Mouse (Mus musculus): Measurements from ENCODE around the gene Cdc16.
"Not testable (repeated sequence)": the region's sequence is repeated elsewhere in the genome, so short reads cannot be mapped to it uniquely, and the experiment has no call there.

The Cdc16 gene

DNA sequence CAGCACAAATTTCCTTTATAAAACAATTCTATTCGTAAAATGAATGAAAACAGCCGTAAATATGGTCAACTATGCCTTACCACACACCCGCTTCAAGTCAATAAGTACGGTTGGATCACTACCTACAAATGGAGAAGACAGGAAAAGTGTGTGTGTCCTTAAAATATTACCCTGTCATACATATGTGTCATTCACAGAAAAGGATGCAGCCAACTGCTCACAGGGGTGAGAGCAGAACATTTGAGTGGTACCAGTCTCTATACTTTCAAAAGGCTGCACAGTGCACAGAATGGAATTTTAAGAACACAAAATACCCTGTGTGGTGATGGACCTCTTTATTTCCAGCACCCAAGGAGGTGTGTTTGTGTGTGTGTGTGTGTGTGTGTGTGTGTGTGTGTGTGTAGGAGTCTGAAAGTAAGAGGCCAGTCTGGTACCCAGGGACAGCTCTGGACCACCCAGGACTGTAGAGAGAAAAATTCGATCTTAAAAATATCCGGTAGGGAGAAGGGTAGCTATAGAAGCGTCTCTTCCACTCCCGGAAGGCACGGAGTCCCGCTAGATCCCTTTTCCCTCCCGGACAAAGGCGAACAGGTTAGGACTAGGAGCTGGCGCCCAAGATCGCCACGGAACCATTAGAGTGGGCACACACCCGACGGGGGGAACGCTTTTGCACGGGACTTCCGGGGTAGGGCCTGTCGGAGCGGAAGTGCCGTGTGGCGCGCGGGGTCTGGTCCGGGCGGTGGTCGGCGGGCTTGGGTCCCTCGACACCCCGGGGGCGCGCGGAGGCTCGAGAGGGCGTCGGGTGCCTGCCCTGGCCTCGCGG lies at the start of gene Cdc16:
Cdc16 (plus strand) TSS at position 695 of the 823 bp plus-strand sequence.
- DNase-seq (ENCODE audit: low spot score), result peak; percentile 90

DNA sequence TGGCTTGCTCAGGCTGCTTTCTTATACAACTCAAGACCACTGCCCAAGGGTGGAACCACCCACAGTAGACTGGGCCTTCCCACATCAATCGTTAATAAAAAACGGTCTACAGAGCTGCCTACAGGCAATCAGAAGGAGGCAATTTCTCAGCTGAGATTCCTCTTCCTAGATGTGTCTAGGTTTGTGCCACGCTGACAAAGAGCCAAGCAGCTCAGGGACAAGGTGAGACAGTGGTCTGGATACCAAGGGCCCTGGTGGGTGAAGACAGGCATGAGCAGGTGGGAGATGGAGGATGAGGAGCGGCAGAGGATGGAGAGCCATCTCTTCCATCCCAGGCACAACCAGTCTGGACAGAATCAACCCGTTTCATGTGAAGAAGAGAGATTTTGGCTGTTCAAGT lies 49.0 kb upstream of the Cdc16 start:
- DNase-seq (ENCODE audit: low spot score), result no peak

DNA sequence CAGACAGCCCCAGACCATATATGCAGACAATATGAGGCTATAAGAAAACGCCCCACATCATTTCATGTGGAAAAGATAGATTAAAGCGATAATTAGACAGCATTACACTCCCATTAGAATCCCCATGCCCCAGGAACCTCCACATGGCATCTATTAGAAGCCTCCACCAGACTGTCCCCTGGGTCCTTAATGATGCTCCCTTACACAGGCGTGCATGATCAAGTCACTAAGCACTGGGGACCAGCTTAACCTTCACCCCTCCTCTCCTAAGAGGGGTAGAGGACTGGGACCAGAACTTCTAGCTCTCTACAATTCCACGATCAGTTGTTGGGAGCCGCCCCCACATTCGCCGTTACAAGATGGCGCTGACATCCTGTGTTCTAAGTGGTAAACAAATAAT lies 38.5 kb upstream of the Cdc16 start:
- DNase-seq (ENCODE audit: low spot score), result no peak

DNA sequence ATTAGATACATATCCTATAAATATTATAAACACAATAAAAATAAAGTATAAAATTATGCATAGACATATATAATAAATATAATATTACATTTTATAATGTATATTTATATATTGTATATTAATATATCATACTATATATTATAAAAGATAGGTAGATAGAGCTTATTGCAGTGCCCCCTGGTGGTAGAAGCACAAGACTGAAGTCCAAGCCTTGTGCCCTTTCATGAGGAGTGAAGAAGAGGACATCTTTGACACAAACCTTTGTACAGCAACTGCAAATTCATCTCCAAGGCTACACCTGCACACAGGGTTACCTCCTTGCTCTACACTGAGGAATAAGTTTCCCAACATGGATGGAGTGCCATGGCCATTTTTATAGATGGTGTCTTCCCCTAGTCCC lies 31.8 kb upstream of the Cdc16 start:
- DNase-seq (ENCODE audit: low spot score), result peak; percentile 53

DNA sequence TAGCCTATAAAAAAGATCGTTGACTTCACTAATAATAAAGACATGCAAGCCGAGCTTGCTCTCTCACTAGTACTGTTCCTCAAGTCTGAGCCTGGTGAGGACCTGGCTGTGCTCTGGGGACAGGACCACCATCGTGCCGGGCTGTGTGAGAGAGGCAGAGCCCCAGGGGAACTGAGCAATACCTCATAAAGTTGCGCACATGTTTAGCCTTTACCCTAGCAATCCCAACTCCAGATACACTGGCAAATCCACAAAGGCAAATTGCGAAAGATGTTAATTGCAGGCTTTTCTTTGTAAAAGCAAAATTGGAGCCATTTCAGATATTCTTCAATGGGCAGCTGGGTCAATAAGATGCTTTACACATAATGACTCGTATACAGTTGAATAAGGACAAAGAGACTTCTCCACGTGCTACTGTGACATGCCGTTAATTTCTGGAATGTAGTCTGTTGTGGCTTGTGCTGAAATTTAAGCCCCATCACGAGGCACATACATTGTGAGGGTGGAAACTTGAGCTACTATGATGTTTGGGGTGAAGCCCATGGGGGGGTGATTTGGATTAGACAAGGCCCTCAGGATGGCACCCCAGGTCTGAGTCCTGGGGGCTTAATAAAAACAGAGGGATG lies 29.9 kb upstream of the Cdc16 start:
- DNase-seq (ENCODE audit: low spot score), result no peak

DNA sequence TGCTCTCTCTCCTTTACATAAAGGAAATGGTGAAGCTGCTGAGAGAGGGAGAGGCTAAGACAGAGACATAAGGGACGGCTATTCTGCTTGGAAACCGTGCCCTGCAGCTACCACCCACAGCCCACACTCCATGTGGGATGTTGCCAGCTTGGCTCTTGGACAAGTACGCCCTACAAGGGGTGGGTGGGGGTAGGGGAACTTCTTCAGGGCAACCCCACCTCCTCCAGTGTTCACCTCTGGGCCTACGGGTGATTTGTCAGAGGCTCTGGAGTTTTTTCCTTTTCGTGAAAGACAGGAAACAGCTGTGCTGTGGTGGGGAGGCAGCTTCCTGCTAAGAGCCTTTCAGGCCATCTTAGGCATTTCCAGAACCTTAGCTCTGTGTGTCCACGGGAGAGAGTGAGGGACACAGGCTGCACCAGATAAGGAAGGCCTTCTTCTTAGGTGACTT lies 17.1 kb upstream of the Cdc16 start:
- peak; percentile 22 for DNase-seq (ENCODE audit: low spot score)

DNA sequence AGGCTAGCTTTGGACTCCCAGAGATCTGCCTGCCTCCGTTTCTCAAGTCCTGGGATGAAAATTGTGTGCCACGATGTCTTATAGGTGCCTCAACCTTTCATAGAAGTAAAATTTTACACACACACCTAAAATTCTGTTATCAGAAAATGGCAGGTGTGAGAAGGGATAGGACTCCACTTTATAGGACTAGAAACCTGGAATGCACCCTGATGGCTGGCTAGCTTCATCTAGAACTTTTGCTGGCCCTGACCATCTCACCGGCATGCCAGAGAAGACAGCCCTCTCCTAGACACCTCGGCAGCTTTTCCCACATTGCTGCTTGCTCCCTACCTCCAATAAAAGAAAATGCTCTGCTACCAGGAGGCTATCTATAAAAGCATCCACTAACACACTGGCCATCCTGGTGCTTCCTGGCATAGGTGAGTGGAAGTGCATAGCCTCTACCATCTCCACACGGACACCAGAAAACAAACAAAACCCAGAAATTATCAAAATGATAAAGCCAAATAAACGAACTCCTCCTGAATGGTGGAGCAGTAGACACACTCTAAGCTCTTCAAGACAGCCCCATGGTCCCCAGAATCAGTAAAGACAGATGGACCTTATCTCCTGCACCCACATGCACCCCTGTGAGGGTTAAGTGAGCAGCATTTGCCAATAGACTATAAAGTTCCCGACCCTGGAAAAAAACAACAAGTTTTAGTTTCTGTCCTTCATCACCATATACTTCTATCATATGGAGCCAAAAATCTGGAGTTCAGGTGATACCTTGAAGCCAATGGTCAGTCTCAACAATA lies 16.5 kb upstream of the Cdc16 start:
- DNase-seq (ENCODE audit: low spot score), result no peak

DNA sequence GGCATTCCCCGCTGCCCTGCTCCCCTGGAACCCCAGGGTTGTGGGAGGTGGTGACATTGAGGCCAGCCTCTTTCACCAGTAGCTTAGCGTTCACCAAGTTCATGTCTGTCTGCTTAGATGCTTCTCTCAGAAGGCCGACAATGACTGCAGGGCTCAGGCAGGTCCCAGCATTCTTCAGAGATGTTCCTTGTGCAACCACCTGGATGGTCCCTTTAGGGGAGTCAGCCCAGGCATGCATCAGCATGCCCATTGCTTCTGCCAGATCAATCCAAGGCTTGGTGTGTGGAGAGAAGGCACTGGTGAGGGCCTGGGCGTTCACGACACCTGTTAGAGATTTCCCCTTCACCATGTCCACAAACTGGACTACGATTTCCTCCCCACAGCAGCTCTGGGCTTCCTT lies 11.3 kb upstream of the Cdc16 start:
- DNase-seq (ENCODE audit: low spot score), result not testable (repeated sequence)

DNA sequence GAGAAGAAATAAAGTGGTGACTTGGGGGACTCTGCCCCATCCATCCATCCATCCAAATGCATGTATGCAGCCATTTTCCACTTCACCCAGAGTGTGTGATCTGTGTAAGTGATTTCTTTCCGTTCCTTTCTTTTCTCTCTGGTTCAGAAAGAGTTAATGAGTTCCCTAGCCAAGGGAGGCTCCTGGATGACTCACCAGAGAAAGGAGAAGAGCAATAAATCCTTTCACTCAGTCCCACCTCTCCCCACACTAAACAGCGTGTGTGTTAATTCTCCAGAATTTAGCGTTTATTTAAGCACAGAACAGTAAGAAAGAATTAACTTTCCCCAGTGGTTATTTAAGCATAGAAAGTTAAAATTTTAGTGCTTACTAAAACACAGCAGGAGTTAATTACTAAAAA lies 9.8 kb upstream of the Cdc16 start:
- DNase-seq (ENCODE audit: low spot score), result no peak

DNA sequence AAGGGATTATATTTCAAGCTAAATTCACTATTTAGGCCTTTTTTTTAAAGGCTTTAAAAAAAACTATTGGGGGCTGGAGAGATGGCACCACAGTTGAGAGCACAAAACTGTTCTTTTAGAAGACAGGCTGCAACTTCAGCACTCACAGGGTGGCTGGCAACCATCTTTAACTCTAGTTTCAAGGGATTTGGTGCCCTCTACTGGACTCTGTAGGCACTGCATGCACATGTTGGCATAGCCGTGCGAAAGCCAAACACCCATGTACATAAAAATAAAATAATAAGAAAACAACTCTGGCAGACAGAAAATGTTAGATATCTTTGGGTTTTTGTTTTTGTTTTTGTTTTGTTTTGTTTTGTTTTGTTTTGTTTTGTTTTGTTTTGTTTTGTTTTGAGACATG lies 3.8 kb upstream of the Cdc16 start:
- DNase-seq (ENCODE audit: low spot score), result peak; percentile 86

DNA sequence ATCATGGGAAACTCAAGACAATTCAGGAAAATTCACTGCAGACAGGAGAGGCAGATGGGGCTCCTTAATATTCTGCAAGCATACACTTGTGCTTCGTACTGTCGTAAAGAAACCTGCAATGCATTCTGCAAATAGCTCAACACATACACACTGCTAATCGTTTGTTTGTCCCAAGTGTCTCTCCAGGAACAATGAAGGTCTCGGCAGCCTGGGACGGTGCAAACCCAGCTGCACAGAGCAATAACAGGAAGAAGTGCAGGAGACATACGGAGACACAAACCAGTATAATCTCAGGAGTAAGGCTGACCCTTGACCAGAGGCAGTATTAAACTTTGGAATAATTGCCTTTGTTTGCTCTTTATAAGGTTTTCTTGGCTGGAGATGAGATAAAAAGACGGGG lies 996 bp upstream of the Cdc16 start:
- DNase-seq (ENCODE audit: low spot score), result no peak

DNA sequence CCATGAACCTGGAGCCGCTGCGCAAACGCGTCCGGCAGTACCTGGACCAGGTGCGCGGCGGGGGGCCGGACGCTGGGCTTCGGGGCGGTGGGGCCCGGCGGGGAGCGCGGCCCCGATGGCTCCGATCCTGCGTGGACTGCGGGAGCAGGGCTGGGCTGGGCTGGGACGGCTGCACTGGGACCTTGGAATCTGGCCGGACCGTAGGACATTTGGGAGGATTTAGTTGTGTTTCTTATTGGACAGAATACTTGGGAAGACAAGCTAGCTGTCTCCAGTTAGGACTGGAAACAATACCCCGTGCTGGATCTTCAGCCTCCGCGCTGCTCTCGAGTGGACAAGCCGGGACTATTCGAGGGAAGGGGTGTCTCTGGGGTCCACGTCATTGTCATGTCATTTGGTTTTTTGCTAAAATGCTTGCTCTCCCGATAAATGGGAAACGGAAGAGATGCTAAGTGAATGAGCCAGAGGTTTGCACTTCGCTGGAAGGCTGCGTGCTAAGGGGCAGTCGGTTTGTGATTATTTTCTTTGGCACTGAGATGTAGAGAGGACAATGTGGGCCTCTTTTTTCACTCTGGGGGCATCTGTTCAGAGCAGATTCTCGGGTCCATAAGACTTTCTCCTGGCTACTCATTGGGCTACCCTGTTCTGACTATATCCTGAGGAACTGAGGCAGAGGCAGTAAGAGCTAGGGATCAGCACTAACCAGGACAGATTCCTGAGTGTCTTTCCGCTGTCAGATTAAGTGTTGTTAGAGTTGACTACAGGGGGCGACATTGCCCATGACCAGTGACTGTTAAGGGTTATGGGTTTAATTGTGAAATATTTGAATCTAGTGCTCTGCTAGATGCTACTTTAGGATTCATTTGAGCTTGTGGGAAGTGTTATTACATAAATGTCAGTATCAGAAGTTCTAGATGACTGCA lies 590 bp downstream of the Cdc16 start:
- peak; percentile 42 for DNase-seq (ENCODE audit: low spot score)

DNA sequence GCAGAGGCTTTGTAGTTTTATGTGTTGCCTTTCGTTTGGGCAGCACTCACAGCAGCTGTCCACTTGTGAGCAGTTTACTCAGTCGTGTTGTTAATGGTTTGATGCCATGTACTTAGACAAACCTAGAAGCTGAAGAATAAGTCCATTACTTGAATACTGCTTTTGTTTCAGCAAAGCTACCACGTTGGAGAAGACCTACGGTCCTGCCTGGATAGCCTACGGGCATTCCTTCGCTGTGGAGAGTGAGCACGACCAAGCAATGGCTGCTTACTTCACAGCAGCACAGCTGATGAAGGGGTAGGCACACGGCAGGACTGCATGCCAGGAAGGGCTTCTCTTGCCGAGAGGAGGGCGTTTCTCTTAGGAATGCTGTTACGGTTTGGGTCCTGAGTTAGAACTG lies 11.7 kb downstream of the Cdc16 start:
- DNase-seq (ENCODE audit: low spot score), result no peak

DNA sequence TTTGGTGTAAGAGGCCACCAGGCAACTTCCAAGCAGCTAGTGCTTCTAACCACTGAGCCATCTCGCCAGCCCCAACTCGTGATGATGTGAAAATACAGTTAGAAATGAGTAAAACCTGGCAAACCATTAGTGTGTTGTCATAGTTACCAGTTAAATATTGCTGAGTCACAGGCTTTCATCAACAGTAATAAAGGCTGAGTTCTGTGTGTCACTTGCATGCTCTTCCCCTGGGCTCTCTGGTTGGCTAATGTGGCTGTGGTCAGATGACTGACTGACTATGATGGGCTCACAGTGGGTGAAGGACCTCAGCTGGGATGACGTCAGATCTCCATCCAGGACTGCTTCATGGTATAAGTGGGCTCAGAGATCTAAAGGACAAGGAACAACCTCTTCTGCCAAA lies 23.1 kb downstream of the Cdc16 start:
- DNase-seq (ENCODE audit: low spot score), result no peak

DNA sequence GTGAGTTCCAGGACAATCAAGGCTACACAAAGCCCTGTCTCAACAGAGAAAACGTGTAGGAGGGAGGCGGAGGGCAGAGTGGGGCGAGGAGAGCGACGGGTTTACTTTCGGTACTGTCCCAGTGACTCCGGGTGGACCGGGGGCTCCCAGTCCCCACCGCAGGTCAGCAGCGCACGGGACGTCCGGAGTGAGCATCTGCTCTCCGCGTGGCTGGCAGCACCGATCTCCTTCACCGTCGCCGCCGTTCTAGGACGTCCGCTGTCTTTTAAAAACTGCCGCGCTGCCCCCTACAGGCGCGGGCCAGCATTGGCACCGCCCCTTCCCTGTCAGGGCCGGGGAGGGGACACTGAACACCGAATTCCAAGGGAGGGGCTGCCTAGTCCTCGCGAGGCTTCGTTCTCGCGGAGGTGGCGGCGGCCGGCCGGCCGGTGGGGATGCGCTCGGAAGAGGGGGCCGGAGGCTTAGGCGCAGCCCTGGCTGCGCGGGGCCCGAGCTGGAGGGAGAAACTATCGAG lies 27.8 kb downstream of the Cdc16 start, which contains the start of gene Upf3a:
Upf3a (plus strand) TSS at position 366 of the 514 bp plus-strand sequence.
- peak; percentile 91 for DNase-seq (ENCODE audit: low spot score)

DNA sequence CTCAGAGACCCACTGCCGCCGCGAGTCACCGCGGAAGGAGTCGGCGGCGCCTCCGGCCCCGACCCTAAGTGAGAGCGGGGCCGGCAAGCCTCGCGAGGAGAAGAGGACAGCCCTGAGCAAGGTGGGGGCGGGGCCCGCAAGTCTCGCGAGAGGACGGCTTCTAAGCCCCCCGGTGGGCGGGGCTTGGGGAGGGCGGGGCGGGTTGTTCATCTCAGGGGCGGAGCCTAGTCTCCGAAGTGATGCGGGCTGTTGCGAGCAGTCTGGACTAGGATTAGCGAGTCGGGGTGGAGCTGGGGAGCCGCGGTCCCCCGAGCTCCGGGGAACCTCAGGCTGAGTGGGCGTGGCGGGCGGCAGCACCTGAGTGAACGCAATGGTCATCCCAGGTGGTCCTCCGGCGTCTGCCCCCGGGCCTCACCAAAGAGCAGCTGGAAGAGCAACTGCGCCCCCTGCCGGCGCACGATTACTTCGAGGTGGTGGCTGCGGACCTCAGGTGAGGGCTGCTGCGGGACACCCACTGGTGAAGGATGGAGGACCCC lies 28.4 kb downstream of the Cdc16 start:
- DNase-seq (ENCODE audit: low spot score), result peak; percentile 98

DNA sequence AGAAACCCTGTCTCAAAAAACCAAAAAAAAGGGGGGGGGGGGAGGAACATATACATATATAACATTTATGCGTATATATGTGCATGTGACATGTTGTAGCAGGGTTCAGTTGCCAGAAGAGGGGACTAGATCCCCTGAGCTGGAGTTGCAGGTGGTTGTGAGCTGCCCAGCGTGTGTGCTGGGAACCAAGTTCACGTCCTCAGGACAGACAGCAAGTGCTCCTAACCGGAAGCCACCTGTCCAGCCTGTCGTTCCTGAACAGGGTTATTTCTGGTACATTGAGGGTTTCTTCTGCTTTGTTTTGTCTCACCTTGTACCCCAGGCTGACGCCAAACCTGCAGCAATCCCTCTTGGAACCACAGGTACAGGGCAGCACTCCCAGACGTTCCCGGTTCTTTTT lies 32.1 kb downstream of the Cdc16 start:
- DNase-seq (ENCODE audit: low spot score), result no peak

DNA sequence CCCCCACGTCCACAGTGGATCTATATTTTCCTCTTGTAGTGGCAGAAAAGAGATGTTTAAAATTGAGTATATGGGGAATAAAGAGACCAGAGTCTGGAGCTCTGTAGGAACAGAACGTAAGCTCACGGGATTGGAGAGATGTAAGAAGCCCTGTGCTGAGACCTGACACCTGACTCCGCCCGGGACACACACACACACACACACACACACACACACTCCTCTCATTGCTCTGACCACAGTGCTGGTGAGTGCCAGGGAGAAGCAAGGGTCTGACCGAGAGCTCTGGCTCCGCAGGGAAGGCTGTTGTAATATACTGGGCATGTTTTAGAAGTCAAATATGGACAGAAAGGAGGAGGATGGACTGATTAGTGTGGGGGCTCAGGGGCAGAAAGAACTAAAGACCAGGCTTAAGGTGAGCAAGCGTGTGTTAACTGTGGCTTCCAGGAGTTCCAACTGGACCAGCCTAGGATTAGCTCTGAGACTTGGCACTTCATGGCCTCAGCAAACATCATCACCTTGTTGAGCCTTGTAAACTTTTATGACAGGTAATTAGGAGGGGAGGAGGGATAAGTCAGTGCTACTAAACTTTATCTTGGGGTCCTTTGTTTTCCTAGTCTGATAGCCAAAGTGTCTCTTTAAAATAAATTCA lies 35.7 kb downstream of the Cdc16 start:
- no peak for DNase-seq (ENCODE audit: low spot score)

DNA sequence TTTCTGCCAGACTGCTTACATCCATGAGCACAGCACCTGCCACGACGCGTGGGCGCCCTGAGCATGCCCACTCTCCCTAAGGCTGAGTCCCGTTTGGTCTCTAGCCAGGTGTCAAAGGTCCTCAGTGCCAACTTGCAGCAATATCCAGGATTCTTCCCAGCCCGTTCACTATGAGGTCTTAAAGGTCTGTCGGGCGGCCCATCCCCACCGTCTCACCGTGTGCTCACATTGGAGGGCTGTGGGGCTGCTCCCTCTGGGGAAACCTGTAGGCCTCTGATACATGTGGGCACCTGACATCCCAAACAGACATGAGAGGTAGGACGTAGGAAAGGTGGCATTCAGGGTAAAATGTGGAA lies 36.2 kb downstream of the Cdc16 start:
- DNase-seq (ENCODE audit: low spot score), result no peak

DNA sequence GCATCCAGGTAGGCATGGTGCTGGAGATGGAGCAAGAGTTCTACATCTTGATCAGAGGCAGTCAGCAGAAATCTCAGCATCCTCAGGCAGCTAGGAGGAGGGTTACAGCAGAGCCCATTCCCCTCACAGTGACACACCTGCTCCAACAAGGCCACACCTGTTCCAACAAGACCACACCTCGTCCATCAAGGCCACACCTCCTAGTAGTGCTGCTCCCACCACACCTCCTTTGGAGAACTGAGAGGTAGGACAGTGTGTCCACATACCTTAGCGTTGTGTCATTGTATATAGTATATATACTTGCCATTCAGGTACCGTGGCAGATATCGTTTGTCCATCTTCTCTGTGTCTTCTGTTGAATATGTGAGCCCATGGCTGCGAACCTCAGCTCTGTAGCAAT lies 40.2 kb downstream of the Cdc16 start:
- no peak for DNase-seq (ENCODE audit: low spot score)

DNA sequence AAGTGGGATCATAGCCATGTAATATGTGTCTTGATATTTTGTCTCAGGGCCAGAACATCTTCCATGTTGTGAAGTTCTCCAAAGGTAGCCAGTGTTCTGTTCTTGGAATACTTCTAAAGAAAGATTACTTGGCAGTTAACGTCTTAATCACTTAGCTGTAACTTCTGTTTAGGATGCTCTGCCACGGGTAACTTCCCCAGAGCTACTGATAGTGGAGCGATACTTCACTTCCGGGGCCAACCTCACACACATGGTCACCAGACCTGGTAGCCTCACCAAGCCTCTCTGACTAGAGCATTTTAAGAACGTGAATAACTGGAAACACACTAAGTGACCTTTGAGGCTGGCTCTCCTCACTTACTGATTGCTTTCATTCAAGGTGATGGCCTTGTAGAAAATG lies 42.1 kb downstream of the Cdc16 start:
- DNase-seq (ENCODE audit: low spot score), result no peak

Data from urinary bladder, postnatal 14 days (tissue).